Mouse (Mus musculus) midbrain, postnatal 0 days (tissue): ENCODE data around the gene Nfatc2ip. TPM values are rescaled to one million over a fixed set of nuclear protein-coding genes. Genes with fewer than 3 reads are reported as not detected.

Source experiments
- ATAC-seq: fragments of 200-750 bp; cut with Nextera tagmentation; 2 replicates; pipeline ENCODE4 v1.8.0; 2017; ENCODE audit warnings: moderate number of reproducible peaks, mild to moderate bottlenecking, moderate TSS enrichment, moderate library complexity; ENCODE audit not compliant: low FRiP score
- DNase-seq: peaks from one replicate; pipeline ENCODE4 v3.0.0-alpha.2; 2015; ENCODE audit warnings: low spot score
- H3K27ac ChIP-seq: fragments of 300-500 bp; sonication (generic); 2 replicates; pipeline ENCODE4 v1.5.1; 2014; ENCODE audit warnings: low read depth, mild to moderate bottlenecking, low read length, mixed read lengths
- H3K27me3 ChIP-seq: fragments of 300-500 bp; sonication (generic); 2 replicates; pipeline ENCODE4 v1.6.1; 2014; ENCODE audit warnings: low read length, control low read depth, mixed read lengths; ENCODE audit not compliant: insufficient read depth
- H3K36me3 ChIP-seq: fragments of 300-500 bp; sonication (generic); 2 replicates; pipeline ENCODE4 v1.6.1; 2014; ENCODE audit warnings: low read length, control low read depth, mixed read lengths; ENCODE audit not compliant: insufficient read depth
- H3K4me1 ChIP-seq: fragments of 300-500 bp; sonication (generic); 2 replicates; pipeline ENCODE4 v1.6.1; 2014; ENCODE audit warnings: mild to moderate bottlenecking, control low read depth, antibody characterized with exemption, low read length, mixed read lengths; ENCODE audit not compliant: insufficient read depth
- H3K4me2 ChIP-seq: fragments of 300-500 bp; sonication (generic); 2 replicates; pipeline ENCODE4 v1.6.1; 2014; ENCODE audit warnings: low read depth, mild to moderate bottlenecking, low read length, mixed read lengths; ENCODE audit not compliant: poor library complexity, severe bottlenecking
- H3K4me3 ChIP-seq: fragments of 300-500 bp; sonication (generic); 2 replicates; pipeline ENCODE4 v1.5.1; 2014; ENCODE audit warnings: low read depth, mild to moderate bottlenecking, low read length, moderate library complexity
- H3K9ac ChIP-seq: fragments of 300-500 bp; sonication (generic); replicated peaks from 2 replicates; pipeline ENCODE4 v1.6.1; 2014; ENCODE audit warnings: mild to moderate bottlenecking, low read length, moderate library complexity, mixed read lengths; ENCODE audit not compliant: poor library complexity, severe bottlenecking
- H3K9me3 ChIP-seq: fragments of 300-500 bp; sonication (generic); 2 replicates; pipeline ENCODE4 v1.6.1; 2016; ENCODE audit warnings: low read length, control low read depth
- CTCF ChIP-seq: IDR thresholded peaks from 2 replicates; pipeline ENCODE4 v1.5.1; 2016; ENCODE audit warnings: antibody characterized with exemption, mild to moderate bottlenecking
- WGBS: fragments of 180-500 bp; shearing (Covaris S2); extraction: QIAGEN DNeasy Blood & Tissue Kit; methylation state at CpG from one replicate; pipeline ENCODE4 v1.1.7; 2014; 5-methylcytosine and 5-hydroxymethylcytosine counted together
- polyA plus RNA-seq: library from polyadenylated mRNA; unstranded; fragments of >200 nt; fragmentation: Nextera tagmentation; extraction: Ambion mirVana; gene quantifications from 2 replicates; pipeline ENCODE4 v1.2.1, GENCODE M21; 2015
- total RNA-seq: library from RNA; depleted of rRNA; stranded (reverse); fragments of >200 nt; gene quantifications from 2 replicates; pipeline ENCODE4 v1.2.3, GENCODE M21; 2014

The Nfatc2ip gene
- total and polyA plus RNA-seq, 2 experiments from 2014 or later: 2.4 to 6.0 TPM

DNA sequence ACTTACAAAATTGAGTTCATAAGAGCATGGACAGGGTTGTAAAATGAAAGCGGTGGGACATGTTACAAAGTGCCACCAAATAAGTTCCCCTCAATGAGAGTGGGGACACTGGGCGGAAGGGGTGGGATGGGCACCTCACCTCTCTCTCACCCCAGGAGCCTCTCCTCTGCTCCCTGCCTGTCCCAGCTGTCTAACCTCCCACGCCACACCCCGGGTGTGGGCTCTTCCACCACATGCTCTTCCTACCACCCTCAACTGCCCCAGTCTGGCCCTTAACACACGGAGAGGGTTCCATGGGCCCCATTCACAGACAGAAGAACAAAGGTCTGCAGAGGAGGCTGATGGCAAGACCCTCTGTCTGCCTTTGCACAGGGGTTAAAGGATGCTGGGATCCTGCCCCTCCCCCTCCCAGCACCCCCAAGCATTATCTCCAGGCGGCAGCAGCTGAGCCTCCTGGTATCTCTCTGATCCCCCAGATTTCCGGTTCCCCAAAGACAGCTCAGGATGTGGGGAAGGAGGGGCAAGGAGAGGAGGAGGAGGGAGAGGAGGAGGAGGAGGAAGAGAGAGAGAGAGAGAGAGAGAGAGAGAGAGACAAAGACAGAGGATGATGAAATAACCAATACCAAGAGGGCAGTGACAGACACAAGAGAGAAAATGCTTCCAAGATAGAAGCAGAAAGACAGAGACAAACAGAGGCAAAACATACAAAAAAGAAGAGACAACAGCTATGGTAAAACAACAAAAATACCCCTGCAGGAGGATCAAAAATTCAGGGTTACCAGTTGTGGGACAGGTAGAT, 39.5 kb downstream of the Nfatc2ip start:
- Histone ChIP-seq H3K27me3 (no peaks in the 10 kb centered on the region), H3K9me3 (no peaks in the 10 kb centered on the region), H3K27ac (no peak overlapping the region)

DNA sequence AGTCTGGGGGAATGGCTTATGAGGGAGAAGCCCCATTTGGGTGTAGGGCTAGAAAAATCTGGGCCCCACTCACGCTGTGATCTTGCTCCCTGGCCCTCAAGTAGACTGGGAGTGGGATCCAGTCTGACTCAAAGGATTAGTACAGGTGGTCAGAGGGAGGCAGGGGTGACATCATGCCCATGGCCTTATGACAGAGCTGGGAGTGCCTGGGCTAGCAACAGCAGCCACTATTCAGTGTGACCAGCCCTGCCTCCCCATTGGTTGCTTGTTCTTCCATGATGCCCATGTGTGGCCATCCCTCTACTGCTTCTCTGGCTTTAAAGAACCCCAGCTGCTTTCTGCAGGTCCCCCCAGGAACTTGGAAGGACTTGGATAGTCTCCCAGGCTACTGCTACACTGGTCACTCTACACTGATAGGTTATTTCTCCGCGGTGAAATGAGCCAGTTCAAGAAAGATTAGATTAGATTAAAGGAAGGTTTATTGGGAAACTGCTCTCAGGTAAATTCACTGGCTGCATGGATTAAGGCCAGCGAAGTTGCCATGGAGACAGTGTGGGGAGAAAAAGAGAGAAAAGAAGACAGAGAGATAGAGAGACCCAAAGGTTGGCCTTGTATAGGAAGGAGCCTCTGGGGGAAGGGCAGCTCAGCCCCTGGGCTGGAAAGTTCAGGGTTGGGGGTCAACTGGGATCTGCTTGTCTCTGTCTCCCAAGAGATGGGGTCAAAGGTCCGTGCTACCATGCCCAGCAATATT, 40.5 kb downstream of the Nfatc2ip start:
- no peaks in the 10 kb centered on the region for H3K36me3 ChIP-seq
- 39% methylated on average over 5 of the region's 5 CpGs for WGBS
- peaks cover 12% of the 10 kb centered on the region; the same call in 1 of the 2 replicates for H3K4me1 ChIP-seq
- DNase-seq (peak; percentile 17), ATAC-seq (peak; percentile 58; the same call in 1 of the 2 replicates)
- no peak overlapping the region; the same call in 1 of the 2 replicates for H3K27ac ChIP-seq
- TF ChIP-seq CTCF: no peak
- no peak overlapping the region for H3K4me2 ChIP-seq
- no peaks in the 10 kb centered on the region for H3K27me3 ChIP-seq
- H3K9me3 ChIP-seq: no peaks in the 10 kb centered on the region
- no peak overlapping the region for H3K4me3 ChIP-seq
- H3K9ac ChIP-seq: no peak overlapping the region

More for the DNA sequence above, 39.5 kb downstream of the Nfatc2ip start:
- ATAC-seq (no peak), DNase-seq (no peak)
- H3K36me3 ChIP-seq: no peaks in the 10 kb centered on the region
- no peak overlapping the region for H3K4me3 ChIP-seq
- H3K4me2 ChIP-seq: no peak overlapping the region
- H3K9ac ChIP-seq: no peak overlapping the region
- no peak for TF ChIP-seq CTCF
- H3K4me1 ChIP-seq: peaks cover 8% of the 10 kb centered on the region; the same call in 1 of the 2 replicates
- WGBS: 44% methylated on average over 7 of the region's 7 CpGs

DNA sequence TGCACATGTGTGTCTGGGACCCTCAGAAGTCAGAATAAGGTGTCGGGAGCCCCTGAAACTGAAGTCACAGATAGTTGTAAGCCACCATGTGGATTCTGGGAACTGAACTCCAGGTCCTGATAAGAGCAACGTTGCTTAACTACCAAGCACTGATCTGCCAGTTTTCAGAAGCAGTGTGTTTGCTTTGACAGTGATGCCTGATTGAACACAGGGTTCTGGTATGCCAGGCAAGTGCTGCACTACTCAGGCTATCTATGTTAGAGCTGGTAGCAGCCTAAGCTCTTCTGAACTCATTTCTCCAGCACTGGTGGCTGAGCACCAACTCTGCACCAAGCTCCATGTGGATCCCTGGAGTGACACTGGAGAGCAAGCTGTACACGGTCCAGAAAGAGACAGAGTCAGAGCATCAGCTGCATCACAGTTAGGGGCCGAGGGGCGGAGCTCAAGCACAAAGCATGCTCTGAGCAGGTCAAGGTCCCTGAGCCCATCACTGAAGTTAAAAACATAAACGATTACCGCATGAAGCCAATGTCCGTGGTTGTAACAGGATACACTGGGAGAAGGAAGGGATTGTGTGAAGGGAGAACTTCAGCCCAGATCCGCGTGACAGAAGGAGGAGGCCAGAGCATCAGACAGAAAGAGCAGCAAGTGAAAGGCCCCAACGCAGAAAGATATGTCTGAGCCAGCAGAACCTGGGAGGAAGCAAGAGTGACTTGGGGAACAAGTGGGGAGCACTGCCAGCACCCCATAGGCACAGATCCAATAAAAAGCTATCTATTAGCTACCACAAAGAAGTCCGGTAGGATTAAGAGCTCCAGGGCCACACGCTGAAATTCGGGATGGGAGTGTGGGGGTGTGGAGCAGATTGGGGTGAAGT, 41.6 kb downstream of the Nfatc2ip start:
- no peaks in the 10 kb centered on the region for H3K27me3 ChIP-seq
- H3K4me1 ChIP-seq: peaks cover 16% of the 10 kb centered on the region; the same call in 1 of the 2 replicates
- DNase-seq: no peak
- no peak overlapping the region for H3K9ac ChIP-seq
- H3K36me3 ChIP-seq: no peaks in the 10 kb centered on the region
- WGBS: 47% methylated on average over 14 of the region's 14 CpGs
- H3K9me3 ChIP-seq: no peaks in the 10 kb centered on the region
- ATAC-seq: no peak
- no peak overlapping the region for H3K4me3 ChIP-seq
- no peak overlapping the region for H3K27ac ChIP-seq
- TF ChIP-seq CTCF: no peak
- H3K4me2 ChIP-seq: no peak overlapping the region

DNA sequence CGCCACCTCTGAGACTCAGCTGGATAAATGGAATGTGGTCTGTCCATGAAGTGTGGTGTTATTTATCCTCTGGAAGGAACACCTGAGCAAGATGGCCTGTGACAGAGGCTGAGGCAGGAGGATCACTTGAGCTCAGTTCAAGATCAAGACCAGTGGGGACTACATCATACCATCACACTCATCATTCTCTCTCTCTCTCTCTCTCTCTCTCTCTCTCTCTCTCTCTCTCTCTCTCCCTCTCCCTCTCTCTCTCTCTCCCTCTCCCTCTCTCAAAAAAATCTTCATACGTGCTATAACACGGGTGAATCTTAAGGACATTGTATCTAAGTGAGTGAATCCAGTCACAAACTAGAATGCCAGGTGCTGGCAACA, 42.6 kb downstream of the Nfatc2ip start:
- WGBS: 90% methylated on average over 3 of the region's 3 CpGs
- Histone ChIP-seq H3K4me1 (peaks cover 16% of the 10 kb centered on the region; the same call in 1 of the 2 replicates), H3K9me3 (no peaks in the 10 kb centered on the region), H3K9ac (no peak overlapping the region), H3K4me2 (no peak overlapping the region), H3K4me3 (no peak overlapping the region), H3K36me3 (no peaks in the 10 kb centered on the region), H3K27me3 (no peaks in the 10 kb centered on the region), H3K27ac (no peak overlapping the region)
- DNase-seq: no peak
- no peak for ATAC-seq
- no peak for TF ChIP-seq CTCF

DNA sequence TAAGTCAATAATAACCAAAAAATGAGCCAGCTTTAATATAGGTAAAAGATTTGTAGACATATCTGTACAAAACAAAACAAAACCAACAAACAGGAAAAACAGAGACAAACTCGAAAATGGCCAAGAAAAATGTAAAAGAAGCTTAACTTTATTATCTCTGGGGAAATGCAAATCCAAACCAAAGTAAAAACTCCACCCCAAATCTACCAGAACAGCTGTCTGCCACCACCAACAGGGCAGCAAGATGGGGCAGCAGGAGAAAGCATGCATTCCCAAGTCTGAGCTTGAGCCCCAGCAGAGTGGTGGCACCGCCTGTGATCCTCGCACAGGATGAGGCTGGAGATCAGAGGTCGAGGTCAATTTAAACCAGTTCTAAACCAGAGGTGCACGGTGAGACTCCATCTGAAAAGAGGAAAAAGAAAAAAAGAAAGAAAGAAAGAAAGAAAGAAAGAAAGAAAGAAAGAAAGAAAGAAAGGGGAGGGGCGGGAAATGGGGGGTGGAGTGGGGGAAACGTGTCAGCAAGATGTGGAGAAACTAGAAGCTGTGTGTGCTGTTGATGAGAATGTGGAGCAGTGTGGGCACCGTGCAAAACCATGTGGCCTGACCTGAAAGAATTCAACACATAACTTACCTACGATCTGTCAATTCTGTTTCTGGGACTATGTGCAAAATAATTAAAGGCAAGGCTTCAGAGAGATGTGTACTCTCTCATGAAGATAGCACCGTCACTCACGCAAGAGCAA, 43.1 kb downstream of the Nfatc2ip start:
- Histone ChIP-seq H3K36me3 (no peaks in the 10 kb centered on the region), H3K9me3 (no peaks in the 10 kb centered on the region), H3K4me3 (no peak overlapping the region), H3K4me1 (peaks cover 16% of the 10 kb centered on the region; the same call in 1 of the 2 replicates), H3K4me2 (no peak overlapping the region), H3K27me3 (no peaks in the 10 kb centered on the region), H3K27ac (no peak overlapping the region), H3K9ac (no peak overlapping the region)
- ATAC-seq (no peak), DNase-seq (no peak)
- WGBS: 60% methylated on average over 11 of the region's 11 CpGs
- TF ChIP-seq CTCF: no peak
